25 mouse cellular contexts compared by ENCODE assay signal in genomic region chr5:106680636-106681458, GRCm38 (mm10). TPM values are rescaled to one million over a fixed set of nuclear protein-coding genes. Genes with fewer than 3 reads are reported as not detected.
DNase-seq lines count a peak whose midpoint lies in the region; ATAC-seq and TF ChIP-seq lines count a peak whose summit lies in the region.
"Had no signal": no experiment of that assay in that cellular context is flagged by ENCODE, and none has a peak within 500 bp of the region (broad histone marks: within the 10 kb centered on the region; RNA-seq: fewer than 3 reads in every experiment).

No protein-coding gene starts in this region.

- no peak overlapping the region for H3K9ac ChIP-seq in midbrain, embryonic 11.5 days (ENCODE audit: low read length)
- H3K9ac ChIP-seq in midbrain, postnatal 0 days (replicated peaks; ENCODE audit: low read length, poor library complexity, severe bottlenecking) = no peak overlapping the region
- H3K9ac ChIP-seq: intestine, embryonic 15.5 days; limb, embryonic 12.5 days; liver, embryonic 14.5 days; lung, embryonic 15.5 days; midbrain, embryonic 12.5 days had no signal

- H3K4me1 ChIP-seq in midbrain, embryonic 11.5 days (ENCODE audit: control insufficient read depth, insufficient read depth, low read length) = no peaks in the 10 kb centered on the region
- H3K4me1 ChIP-seq in midbrain, postnatal 0 days (ENCODE audit: insufficient read depth, low read length) = no peaks in the 10 kb centered on the region
- H3K4me1 ChIP-seq in megakaryocyte, embryonic 14.5 days = peaks cover 72% of the 10 kb centered on the region
- H3K4me1 ChIP-seq: intestine, embryonic 15.5 days; midbrain, embryonic 12.5 days had no signal

- H3K9me3 ChIP-seq in midbrain, embryonic 11.5 days (ENCODE audit: control insufficient read depth, low read length) = no peaks in the 10 kb centered on the region
- no peaks in the 10 kb centered on the region for H3K9me3 ChIP-seq in midbrain, postnatal 0 days (ENCODE audit: low read length)
- no peaks in the 10 kb centered on the region for H3K9me3 ChIP-seq in megakaryocyte, embryonic 14.5 days
- H3K9me3 ChIP-seq: hindbrain, embryonic 10.5 days; intestine, embryonic 15.5 days; limb, embryonic 12.5 days; lung, embryonic 15.5 days; midbrain, embryonic 12.5 days had no signal

- no peaks in the 10 kb centered on the region for H3K36me3 ChIP-seq in midbrain, embryonic 11.5 days (ENCODE audit: control insufficient read depth, insufficient read depth, low read length)
- H3K36me3 ChIP-seq in midbrain, postnatal 0 days (ENCODE audit: insufficient read depth, low read length) = no peaks in the 10 kb centered on the region
- peaks cover 20% of the 10 kb centered on the region for H3K36me3 ChIP-seq in megakaryocyte, embryonic 14.5 days (replicated peaks; ENCODE audit: low read length)
- H3K36me3 ChIP-seq: intestine, embryonic 15.5 days; midbrain, embryonic 12.5 days had no signal

- 95% methylated on average over 6 of the region's 6 CpGs for WGBS in midbrain, embryonic 11.5 days
- WGBS in midbrain, postnatal 0 days = 92% methylated on average over 6 of the region's 6 CpGs

- DNase-seq in midbrain, embryonic 11.5 days (ENCODE audit: low spot score, missing footprints) = peak; percentile 67
- no peak for DNase-seq in midbrain, postnatal 0 days (ENCODE audit: low spot score)
- peak; percentile 29 for DNase-seq in MEL-GATA-1-ER (ENCODE audit: extremely low read depth, low read depth)
- DNase-seq in left cerebral cortex, postnatal 25 days (ENCODE audit: low spot score in 2 of 2) = no peak
- no peak for DNase-seq in adrenal gland, postnatal 25 days
- no peak for DNase-seq in ovary, postnatal 10 days (ENCODE audit: low spot score)
- DNase-seq: adrenal gland, adult 8-10 months; cerebellum, adult 2 months; gastrocnemius, postnatal 36 days; kidney, adult 9 months; kidney, postnatal 14 days; lung, postnatal 36 days; retina, postnatal 1 day; right cerebral cortex, postnatal 25 days; thymus, postnatal 25 days had no signal

- no peak for TF ChIP-seq CTCF in midbrain, postnatal 0 days (IDR thresholded peaks at IDR 0.05)

- H3K27me3 ChIP-seq in midbrain, embryonic 11.5 days (ENCODE audit: control insufficient read depth, insufficient read depth, low read length) = no peaks in the 10 kb centered on the region
- no peaks in the 10 kb centered on the region for H3K27me3 ChIP-seq in midbrain, postnatal 0 days (ENCODE audit: insufficient read depth, low read length)
- H3K27me3 ChIP-seq in megakaryocyte, embryonic 14.5 days (replicated peaks) = no peaks in the 10 kb centered on the region
- H3K27me3 ChIP-seq: intestine, embryonic 15.5 days; limb, embryonic 12.5 days; lung, embryonic 15.5 days; midbrain, embryonic 12.5 days had no signal

- no peak overlapping the region for H3K4me2 ChIP-seq in midbrain, embryonic 11.5 days
- H3K4me2 ChIP-seq in midbrain, postnatal 0 days (ENCODE audit: low read depth, low read length, poor library complexity, severe bottlenecking) = no peak overlapping the region
- H3K4me2 ChIP-seq: heart, embryonic 11.5 days; intestine, embryonic 15.5 days; limb, embryonic 12.5 days; lung, embryonic 15.5 days; midbrain, embryonic 12.5 days had no signal

- intact Hi-C loops in left cerebral cortex, postnatal 25 days (cut with DNase I) = no loop called here

- ATAC-seq in midbrain, embryonic 11.5 days (ENCODE audit: low FRiP score) = no peak
- no peak for ATAC-seq in midbrain, postnatal 0 days (ENCODE audit: low FRiP score)
- ATAC-seq: hindbrain, embryonic 16.5 days; intestine, embryonic 15.5 days had no signal

- H3K4me3 ChIP-seq in midbrain, embryonic 11.5 days (ENCODE audit: low read depth, low read length) = no peak overlapping the region
- no peak overlapping the region for H3K4me3 ChIP-seq in midbrain, postnatal 0 days (ENCODE audit: low read depth, low read length)
- peak overlapping the region; percentile 64 for H3K4me3 ChIP-seq in megakaryocyte, embryonic 14.5 days (replicated peaks)
- H3K4me3 ChIP-seq: hindbrain, embryonic 10.5 days; intestine, embryonic 15.5 days; layer of hippocampus, adult 2 months; limb, embryonic 12.5 days; lung, embryonic 15.5 days; midbrain, embryonic 12.5 days had no signal

- no peak overlapping the region for H3K27ac ChIP-seq in midbrain, embryonic 11.5 days (ENCODE audit: low read depth, low read length)
- H3K27ac ChIP-seq in midbrain, postnatal 0 days (ENCODE audit: low read depth, low read length) = no peak overlapping the region
- H3K27ac ChIP-seq: hindbrain, embryonic 10.5 days; intestine, embryonic 15.5 days; layer of hippocampus, adult 2 months; limb, embryonic 12.5 days; liver, embryonic 14.5 days; lung, embryonic 15.5 days; midbrain, embryonic 12.5 days had no signal

RNA-seq across cellular contexts. Expression of gene Zfp644, which starts 16.2 kb away (rescaled TPM):
- 77.6 and 89.9 TPM in 2 replicates for polyA plus RNA-seq in midbrain, embryonic 11.5 days (2014; fragmentation: Nextera tagmentation; extraction: Ambion mirVana)
- total RNA-seq in midbrain, postnatal 0 days (2014; rRNA removed) = 89.7 and 119 TPM in 2 replicates
- polyA plus RNA-seq in midbrain, postnatal 0 days (2015; fragmentation: Nextera tagmentation; extraction: Ambion mirVana) = 64.9 and 72.2 TPM in 2 replicates
- 14.7 and 17.4 TPM in 2 replicates for polyA plus RNA-seq in megakaryocyte, embryonic 14.5 days (2012; ENCODE audit: insufficient read depth, low replicate concordance)
- total RNA-seq in left cerebral cortex, postnatal 25 days (2021) = 100 to 1,000 TPM; 106 to 114 TPM
- total RNA-seq in adrenal gland, postnatal 25 days (2021) = 70.9 and 71.8 TPM in 2 replicates

Comparison
In these comparisons a context has a peak if more than half of its experiments do, and no peak if none do; other contexts are left out.
1. DNase-seq: peak in midbrain, embryonic 11.5 days (single experiment) and MEL-GATA-1-ER (single experiment); none in midbrain, postnatal 0 days (single experiment), left cerebral cortex, postnatal 25 days (0 of 2), adrenal gland, postnatal 25 days (single experiment) and ovary, postnatal 10 days (single experiment).